Comparison of ENCODE assay signal across 26 mouse cellular contexts in genomic region chr19:46412056-46412805, GRCm38 (mm10). TPM values are rescaled to one million over a fixed set of nuclear protein-coding genes. Genes with fewer than 3 reads are reported as not detected.
A peak's percentile ranks its signal among the peaks of the same experiment; 100 is the strongest.
DNase-seq lines count a peak whose midpoint lies in the region; ATAC-seq and TF ChIP-seq lines count a peak whose summit lies in the region.
"Had no signal": no experiment of that assay in that cellular context is flagged by ENCODE, and none has a peak within 500 bp of the region (broad histone marks: within the 10 kb centered on the region; RNA-seq: fewer than 3 reads in every experiment).

No protein-coding gene starts in this region.

- H3K4me3 ChIP-seq in lung, postnatal 0 days (ENCODE audit: low read depth, low read length) = no peak overlapping the region
- H3K4me3 ChIP-seq in heart, postnatal 0 days (ENCODE audit: low read depth, low read length) = no peak overlapping the region
- H3K4me3 ChIP-seq in hindbrain, embryonic 10.5 days = no peak overlapping the region
- H3K4me3 ChIP-seq: forebrain, embryonic 13.5 days; hindbrain, embryonic 13.5 days; kidney, embryonic 15.5 days; left cerebral cortex, adult 2 months; liver, embryonic 13.5 days; midbrain, embryonic 15.5 days; neural tube, embryonic 12.5 days had no signal

- no peaks in the 10 kb centered on the region for H3K36me3 ChIP-seq in lung, postnatal 0 days (ENCODE audit: insufficient read depth, low read length)
- no peaks in the 10 kb centered on the region; the same call in 1 of the 2 replicates for H3K36me3 ChIP-seq in heart, postnatal 0 days (replicated peaks; ENCODE audit: control insufficient read depth, insufficient read depth, low read length)
- peaks cover 66% of the 10 kb centered on the region for H3K36me3 ChIP-seq in hindbrain, embryonic 10.5 days
- H3K36me3 ChIP-seq: liver, embryonic 13.5 days; midbrain, embryonic 15.5 days had no signal

- H3K27ac ChIP-seq in lung, postnatal 0 days (ENCODE audit: low read length) = no peak overlapping the region
- peak overlapping the region; percentile 41 for H3K27ac ChIP-seq in heart, postnatal 0 days (ENCODE audit: low read depth)
- no peak overlapping the region for H3K27ac ChIP-seq in hindbrain, embryonic 10.5 days
- H3K27ac ChIP-seq: forebrain, embryonic 13.5 days; hindbrain, embryonic 13.5 days; kidney, embryonic 15.5 days; left cerebral cortex, adult 2 months; liver, embryonic 13.5 days; macrophage; midbrain, embryonic 15.5 days; neural tube, embryonic 12.5 days had no signal

- no peak for TF ChIP-seq EP300 in lung, postnatal 0 days (IDR thresholded peaks at IDR 0.05)
- TF ChIP-seq EP300 in heart, postnatal 0 days (IDR thresholded peaks at IDR 0.05; ENCODE audit: low read depth) = no peak

- no peak overlapping the region for H3K4me2 ChIP-seq in lung, postnatal 0 days (replicated peaks; ENCODE audit: low read depth, low read length)
- H3K4me2 ChIP-seq in heart, postnatal 0 days (ENCODE audit: low read depth, low read length) = no peak overlapping the region
- H3K4me2 ChIP-seq: forebrain, embryonic 13.5 days; hindbrain, embryonic 13.5 days; kidney, embryonic 15.5 days; liver, embryonic 13.5 days; midbrain, embryonic 15.5 days; neural tube, embryonic 12.5 days had no signal

- no peaks in the 10 kb centered on the region for H3K4me1 ChIP-seq in lung, postnatal 0 days (ENCODE audit: insufficient read depth, low read depth, low read length)
- H3K4me1 ChIP-seq in heart, postnatal 0 days (ENCODE audit: control insufficient read depth, insufficient read depth) = peaks cover 19% of the 10 kb centered on the region
- peaks cover 22% of the 10 kb centered on the region for H3K4me1 ChIP-seq in hindbrain, embryonic 10.5 days (replicated peaks)
- H3K4me1 ChIP-seq: midbrain, embryonic 15.5 days; neural tube, embryonic 12.5 days had no signal

- no peaks in the 10 kb centered on the region for H3K9me3 ChIP-seq in lung, postnatal 0 days (ENCODE audit: low read length)
- no peaks in the 10 kb centered on the region for H3K9me3 ChIP-seq in heart, postnatal 0 days (replicated peaks; ENCODE audit: control insufficient read depth, low read length)
- no peaks in the 10 kb centered on the region for H3K9me3 ChIP-seq in hindbrain, embryonic 10.5 days
- H3K9me3 ChIP-seq: forebrain, embryonic 13.5 days; G1E; hindbrain, embryonic 13.5 days; kidney, embryonic 15.5 days; liver, embryonic 13.5 days; midbrain, embryonic 15.5 days; neural tube, embryonic 12.5 days had no signal

- H3K27me3 ChIP-seq in lung, postnatal 0 days (replicated peaks; ENCODE audit: insufficient read depth, low read length) = no peaks in the 10 kb centered on the region
- no peaks in the 10 kb centered on the region for H3K27me3 ChIP-seq in heart, postnatal 0 days (ENCODE audit: control insufficient read depth, insufficient read depth, low read length)
- H3K27me3 ChIP-seq in hindbrain, embryonic 10.5 days (ENCODE audit: insufficient read depth, poor library complexity, severe bottlenecking) = no peaks in the 10 kb centered on the region
- H3K27me3 ChIP-seq: CH12.LX; forebrain, embryonic 13.5 days; hindbrain, embryonic 13.5 days; kidney, embryonic 15.5 days; liver, embryonic 13.5 days; midbrain, embryonic 15.5 days; neural tube, embryonic 12.5 days had no signal

- no peak overlapping the region for H3K9ac ChIP-seq in lung, postnatal 0 days (replicated peaks; ENCODE audit: low read depth)
- no peak overlapping the region for H3K9ac ChIP-seq in heart, postnatal 0 days (replicated peaks; ENCODE audit: low read depth, low read length)
- H3K9ac ChIP-seq: forebrain, embryonic 13.5 days; hindbrain, embryonic 13.5 days; kidney, embryonic 15.5 days; liver, embryonic 13.5 days; midbrain, embryonic 15.5 days; neural tube, embryonic 12.5 days had no signal

- 67% methylated on average over 12 of the region's 12 CpGs for WGBS in lung, postnatal 0 days
- 33% methylated on average over 12 of the region's 12 CpGs for WGBS in heart, postnatal 0 days
- 88% methylated on average over 12 of the region's 12 CpGs for WGBS in hindbrain, embryonic 10.5 days

- DNase-seq in heart, adult 11 months = peak; percentile 85
- DNase-seq in heart, adult 8-10 months (ENCODE audit: low spot score) = no peak
- no peak for DNase-seq in lung, postnatal 0 days (ENCODE audit: low spot score)
- no peak for DNase-seq in lung, postnatal 36 days
- peak; percentile 25 for DNase-seq in heart, postnatal 0 days (ENCODE audit: low spot score)
- no peak for DNase-seq in kidney, postnatal 25 days
- DNase-seq in urinary bladder, adult 2 months (ENCODE audit: low spot score) = no peak
- DNase-seq in hindbrain, embryonic 10.5 days (ENCODE audit: low spot score) = no peak
- DNase-seq: adrenal gland, postnatal 14 days; cerebellum, adult 8-10 months; cerebellum, postnatal 36 days; kidney, adult 11 months; layer of hippocampus, adult 9-11 months; liver, embryonic 13.5 days; lung, adult 2 months; right cerebral cortex, postnatal 14 days; thymus, postnatal 4 days had no signal

- TF ChIP-seq CTCF in lung, postnatal 0 days (IDR thresholded peaks at IDR 0.05) = no peak
- no peak for TF ChIP-seq CTCF in heart, postnatal 0 days (IDR thresholded peaks at IDR 0.05; ENCODE audit: low read depth)

- ATAC-seq in lung, postnatal 0 days = peak; percentile 5; the same call in 1 of the 2 replicates
- ATAC-seq in heart, postnatal 0 days (ENCODE audit: insufficient read depth, low read depth) = peak; percentile 71; the same call in 1 of the 2 replicates
- ATAC-seq: forebrain, embryonic 13.5 days; midbrain, embryonic 15.5 days had no signal

RNA-seq across cellular contexts. Expression of gene Sufu, which starts 15.5 kb away (rescaled TPM):
- total RNA-seq in heart, adult 8-10 months (2022) = 10 to 100 TPM; 11.7 to 13.0 (median 12.1) TPM
- polyA plus RNA-seq in lung, postnatal 0 days (2015; fragmentation: Nextera tagmentation; extraction: Ambion mirVana) = 13.1 and 14.2 TPM in 2 replicates
- total RNA-seq in heart, postnatal 0 days (2014; rRNA removed; ENCODE audit: low replicate concordance) = 10.4 and 11.0 TPM in 2 replicates
- polyA plus RNA-seq in heart, postnatal 0 days (2015; fragmentation: Nextera tagmentation; extraction: Ambion mirVana) = 9.2 and 9.5 TPM in 2 replicates
- polyA plus RNA-seq in urinary bladder, adult 2 months (2012; rRNA removed) = 15.5 and 19.7 TPM in 2 replicates
- 49.1 and 52.1 TPM in 2 replicates for polyA plus RNA-seq in hindbrain, embryonic 10.5 days (2016; fragmentation: Nextera tagmentation; extraction: Ambion mirVana)

RNA-seq across cellular contexts. Expression of gene Actr1a, which starts 16.7 kb away (rescaled TPM):
- 10 to 100 TPM; 86.7 to 93.0 (median 89.0) TPM for total RNA-seq in heart, adult 8-10 months (2022)
- 98.2 and 104 TPM in 2 replicates for polyA plus RNA-seq in lung, postnatal 0 days (2015; fragmentation: Nextera tagmentation; extraction: Ambion mirVana)
- total RNA-seq in heart, postnatal 0 days (2014; rRNA removed; ENCODE audit: low replicate concordance) = 153 and 173 TPM in 2 replicates
- polyA plus RNA-seq in heart, postnatal 0 days (2015; fragmentation: Nextera tagmentation; extraction: Ambion mirVana) = 115 and 118 TPM in 2 replicates
- 99.3 and 101 TPM in 2 replicates for polyA plus RNA-seq in urinary bladder, adult 2 months (2012; rRNA removed)
- 193 and 229 TPM in 2 replicates for polyA plus RNA-seq in hindbrain, embryonic 10.5 days (2016; fragmentation: Nextera tagmentation; extraction: Ambion mirVana)

Comparison
In these comparisons a context has a peak if more than half of its experiments do, and no peak if none do; other contexts are left out.
1. DNase-seq: peak in heart, adult 11 months (single experiment) and heart, postnatal 0 days (single experiment); none in heart, adult 8-10 months (single experiment), lung, postnatal 0 days (single experiment), lung, postnatal 36 days (single experiment), kidney, postnatal 25 days (0 of 2), urinary bladder, adult 2 months (single experiment) and hindbrain, embryonic 10.5 days (single experiment).